Mouse (Mus musculus): ENCODE data around the gene Gm49403. TPM values are rescaled to one million over a fixed set of nuclear protein-coding genes. Genes with fewer than 3 reads are reported as not detected.

Gm49403 gene
- total RNA-seq, 2 experiments from 2014 or later: not detected

Other genes starting within 250 kb of the Gm49403 start
Only the 30 nearest of the 32 such genes appear.
- gene Slc3a2, start 160.6 kb upstream of the Gm49403 start, total RNA-seq (2014; fragmentation: Nextera tagmentation): 67.5 and 74.7 TPM in 2 replicates
- 70.1 and 93.9 TPM in 2 replicates for gene Slc3a2, start 160.6 kb upstream of the Gm49403 start, total RNA-seq (2017)
- gene Wdr74, start 148.1 kb upstream of the Gm49403 start, total RNA-seq (2014; fragmentation: Nextera tagmentation): 193 and 207 TPM in 2 replicates
- gene Wdr74, start 148.1 kb upstream of the Gm49403 start, total RNA-seq (2017): 142 TPM in 2 replicates
- 2.0 TPM in 1 of 2 replicates, not detected in the other for gene 1700092M07Rik, start 143.2 kb upstream of the Gm49403 start, total RNA-seq (2014; fragmentation: Nextera tagmentation)
- gene 1700092M07Rik, start 143.2 kb upstream of the Gm49403 start, total RNA-seq (2017): 3.8 and 6.5 TPM in 2 replicates
- gene Stx5a, start 142.5 kb upstream of the Gm49403 start, total RNA-seq (2014; fragmentation: Nextera tagmentation): 74.7 and 80.4 TPM in 2 replicates
- 35.5 and 43.5 TPM in 2 replicates for gene Stx5a, start 142.5 kb upstream of the Gm49403 start, total RNA-seq (2017)
- 365 and 530 TPM in 2 replicates for gene Nxf1, start 126.9 kb upstream of the Gm49403 start, total RNA-seq (2014; fragmentation: Nextera tagmentation)
- 100 and 161 TPM in 2 replicates for gene Nxf1, start 126.9 kb upstream of the Gm49403 start, total RNA-seq (2017)
- gene Tmem223, start 112.9 kb upstream of the Gm49403 start, total RNA-seq (2014; fragmentation: Nextera tagmentation): 59.6 and 76.4 TPM in 2 replicates
- 32.1 and 33.8 TPM in 2 replicates for gene Tmem223, start 112.9 kb upstream of the Gm49403 start, total RNA-seq (2017)
- gene Tmem179b, start 109.5 kb upstream of the Gm49403 start, total RNA-seq (2014; fragmentation: Nextera tagmentation): 104 and 114 TPM in 2 replicates
- 31.2 and 54.7 TPM in 2 replicates for gene Tmem179b, start 109.5 kb upstream of the Gm49403 start, total RNA-seq (2017)
- gene Taf6l, start 97.5 kb upstream of the Gm49403 start, total RNA-seq (2014; fragmentation: Nextera tagmentation): 13.2 and 16.1 TPM in 2 replicates
- gene Taf6l, start 97.5 kb upstream of the Gm49403 start, total RNA-seq (2017): 7.6 and 12.0 TPM in 2 replicates
- 120 and 126 TPM in 2 replicates for gene Polr2g, start 85.4 kb upstream of the Gm49403 start, total RNA-seq (2014; fragmentation: Nextera tagmentation)
- 86.1 and 106 TPM in 2 replicates for gene Polr2g, start 85.4 kb upstream of the Gm49403 start, total RNA-seq (2017)
- 1.4 and 1.9 TPM in 2 replicates for gene Zbtb3, start 81.4 kb upstream of the Gm49403 start, total RNA-seq (2014; fragmentation: Nextera tagmentation)
- 0.91 and 1.6 TPM in 2 replicates for gene Zbtb3, start 81.4 kb upstream of the Gm49403 start, total RNA-seq (2017)
- 35.6 and 41.6 TPM in 2 replicates for gene Ttc9c, start 64.6 kb upstream of the Gm49403 start, total RNA-seq (2014; fragmentation: Nextera tagmentation)
- gene Ttc9c, start 64.6 kb upstream of the Gm49403 start, total RNA-seq (2017): 55.3 and 57.2 TPM in 2 replicates
- gene Hnrnpul2, start 63.9 kb upstream of the Gm49403 start, total RNA-seq (2014; fragmentation: Nextera tagmentation): 68.2 and 88.0 TPM in 2 replicates
- 85.2 and 100.0 TPM in 2 replicates for gene Hnrnpul2, start 63.9 kb upstream of the Gm49403 start, total RNA-seq (2017)
- not detected in 2 replicates for gene AC129217.1, start 54.2 kb upstream of the Gm49403 start, total RNA-seq (2014; fragmentation: Nextera tagmentation)
- not detected in 2 replicates for gene AC129217.1, start 54.2 kb upstream of the Gm49403 start, total RNA-seq (2017)
- gene Bscl2, start 46.5 kb upstream of the Gm49403 start, total RNA-seq (2014; fragmentation: Nextera tagmentation): 70.3 and 71.7 TPM in 2 replicates
- 29.5 TPM in 2 replicates for gene Bscl2, start 46.5 kb upstream of the Gm49403 start, total RNA-seq (2017)
- 0.57 TPM in 1 of 2 replicates, not detected in the other for gene Gng3, start 44.7 kb upstream of the Gm49403 start, total RNA-seq (2014; fragmentation: Nextera tagmentation)
- gene Gng3, start 44.7 kb upstream of the Gm49403 start, total RNA-seq (2017): 0.30 and 1.3 TPM in 2 replicates
- 0.52 TPM in 1 of 2 replicates, not detected in the other for gene Lrrn4cl, start 33.2 kb upstream of the Gm49403 start, total RNA-seq (2014; fragmentation: Nextera tagmentation)
- 1.5 TPM in 1 of 2 replicates, not detected in the other for gene Lrrn4cl, start 33.2 kb upstream of the Gm49403 start, total RNA-seq (2017)
- 148 and 194 TPM in 2 replicates for gene Ubxn1, start 12.4 kb upstream of the Gm49403 start, total RNA-seq (2014; fragmentation: Nextera tagmentation)
- 235 and 295 TPM in 2 replicates for gene Ubxn1, start 12.4 kb upstream of the Gm49403 start, total RNA-seq (2017)
- 46.7 and 54.1 TPM in 2 replicates for gene Uqcc3, start 3.0 kb upstream of the Gm49403 start, total RNA-seq (2014; fragmentation: Nextera tagmentation)
- 73.3 and 94.5 TPM in 2 replicates for gene Uqcc3, start 3.0 kb upstream of the Gm49403 start, total RNA-seq (2017)
- 27.8 and 35.8 TPM in 2 replicates for gene Lbhd1, start 198 bp upstream of the Gm49403 start, total RNA-seq (2014; fragmentation: Nextera tagmentation)
- gene Lbhd1, start 198 bp upstream of the Gm49403 start, total RNA-seq (2017): 18.0 and 18.4 TPM in 2 replicates
- 76.6 and 113 TPM in 2 replicates for gene 1810009A15Rik, start 4.9 kb downstream of the Gm49403 start, total RNA-seq (2014; fragmentation: Nextera tagmentation)
- gene 1810009A15Rik, start 4.9 kb downstream of the Gm49403 start, total RNA-seq (2017): 94.2 and 120 TPM in 2 replicates
- 2.5 and 25.7 TPM in 2 replicates for gene Gm49416, start 5.0 kb downstream of the Gm49403 start, total RNA-seq (2014; fragmentation: Nextera tagmentation)
- not detected in 2 replicates for gene Gm49416, start 5.0 kb downstream of the Gm49403 start, total RNA-seq (2017)
- gene Ints5, start 9.1 kb downstream of the Gm49403 start, total RNA-seq (2014; fragmentation: Nextera tagmentation): 31.4 and 37.7 TPM in 2 replicates
- 16.6 and 17.1 TPM in 2 replicates for gene Ints5, start 9.1 kb downstream of the Gm49403 start, total RNA-seq (2017)
- gene Ganab, start 14.1 kb downstream of the Gm49403 start, total RNA-seq (2014; fragmentation: Nextera tagmentation): 120 and 130 TPM in 2 replicates
- 53.2 and 69.7 TPM in 2 replicates for gene Ganab, start 14.1 kb downstream of the Gm49403 start, total RNA-seq (2017)
- gene B3gat3, start 36.4 kb downstream of the Gm49403 start, total RNA-seq (2014; fragmentation: Nextera tagmentation): 30.3 and 36.8 TPM in 2 replicates
- gene B3gat3, start 36.4 kb downstream of the Gm49403 start, total RNA-seq (2017): 17.6 and 17.7 TPM in 2 replicates
- gene Rom1, start 45.4 kb downstream of the Gm49403 start, total RNA-seq (2014; fragmentation: Nextera tagmentation): 4.6 and 6.2 TPM in 2 replicates
- 0.75 and 4.3 TPM in 2 replicates for gene Rom1, start 45.4 kb downstream of the Gm49403 start, total RNA-seq (2017)
- gene Eml3, start 45.6 kb downstream of the Gm49403 start, total RNA-seq (2014; fragmentation: Nextera tagmentation): 29.3 and 45.8 TPM in 2 replicates
- gene Eml3, start 45.6 kb downstream of the Gm49403 start, total RNA-seq (2017): 14.5 and 23.6 TPM in 2 replicates
- 158 and 173 TPM in 2 replicates for gene Mta2, start 57.9 kb downstream of the Gm49403 start, total RNA-seq (2014; fragmentation: Nextera tagmentation)
- gene Mta2, start 57.9 kb downstream of the Gm49403 start, total RNA-seq (2017): 205 and 206 TPM in 2 replicates
- 30.7 and 32.2 TPM in 2 replicates for gene Tut1, start 69.9 kb downstream of the Gm49403 start, total RNA-seq (2014; fragmentation: Nextera tagmentation)
- gene Tut1, start 69.9 kb downstream of the Gm49403 start, total RNA-seq (2017): 15.8 and 18.8 TPM in 2 replicates
- gene Eef1g, start 83.1 kb downstream of the Gm49403 start, total RNA-seq (2014; fragmentation: Nextera tagmentation): 1,323 and 1,614 TPM in 2 replicates
- gene Eef1g, start 83.1 kb downstream of the Gm49403 start, total RNA-seq (2017): 848 and 982 TPM in 2 replicates
- gene Ahnak, start 105.4 kb downstream of the Gm49403 start, total RNA-seq (2014; fragmentation: Nextera tagmentation): 1.5 and 9.4 TPM in 2 replicates
- gene Ahnak, start 105.4 kb downstream of the Gm49403 start, total RNA-seq (2017): 7.2 and 24.7 TPM in 2 replicates

All from megakaryocyte-erythroid progenitor cell, adult 5-6 weeks (primary cell).